Mouse (Mus musculus) heart, embryonic 14.5 days (tissue): ENCODE data around the gene Srek1ip1. TPM values are rescaled to one million over a fixed set of nuclear protein-coding genes. Genes with fewer than 3 reads are reported as not detected.

Experiments used
- ATAC-seq: fragments of 200-750 bp; cut with Nextera tagmentation; 2 replicates; pipeline ENCODE4 v1.8.0; 2017; ENCODE audit warnings: low read depth, moderate TSS enrichment; ENCODE audit not compliant: insufficient number of reproducible peaks, insufficient read depth, low FRiP score
- H3K27ac ChIP-seq, 2 experiments: fragments of 200-500 bp in 1 of 2; fragments of 300-500 bp in 1 of 2; sonication (generic) in 1 of 2; replicated peaks in 1 of 2; 2 replicates each; pipeline ENCODE4 v1.5.1; 2012 to 2014; ENCODE audit warnings: low read depth in 2 of 2, low read length in 2 of 2, control low read depth in 1 of 2, mild to moderate bottlenecking in 1 of 2, mixed read lengths in 1 of 2; ENCODE audit not compliant: control insufficient read depth in 1 of 2, insufficient read depth in 1 of 2
- H3K27me3 ChIP-seq: fragments of 300-500 bp; sonication (generic); 2 replicates; pipeline ENCODE4 v1.6.1; 2014; ENCODE audit warnings: mild to moderate bottlenecking, low read length, control low read depth; ENCODE audit not compliant: control insufficient read depth, insufficient read depth
- H3K36me3 ChIP-seq: fragments of 300-500 bp; sonication (generic); 2 replicates; pipeline ENCODE4 v1.6.1; 2014; ENCODE audit warnings: mild to moderate bottlenecking, control low read depth, low read length, mixed read lengths; ENCODE audit not compliant: control insufficient read depth, insufficient read depth
- H3K4me1 ChIP-seq, 2 experiments: fragments of 200-500 bp in 1 of 2; fragments of 300-500 bp in 1 of 2; sonication (generic) in 1 of 2; 2 replicates each; pipeline ENCODE4 v1.6.1; 2012 to 2014; ENCODE audit warnings: low read length in 2 of 2, control low read depth in 1 of 2, mixed read lengths in 1 of 2; ENCODE audit not compliant: control insufficient read depth in 2 of 2, insufficient read depth in 2 of 2
- H3K4me2 ChIP-seq: fragments of 300-500 bp; sonication (generic); 2 replicates; pipeline ENCODE4 v1.6.1; 2014; ENCODE audit warnings: mild to moderate bottlenecking, low read length
- H3K4me3 ChIP-seq, 2 experiments: fragments of 200-500 bp in 1 of 2; fragments of 300-500 bp in 1 of 2; sonication (generic) in 1 of 2; 2 replicates each; pipeline ENCODE4 v1.5.1; 2012 to 2014; ENCODE audit warnings: low read length in 2 of 2, mild to moderate bottlenecking in 2 of 2, control low read depth in 1 of 2, low read depth in 1 of 2, moderate library complexity in 1 of 2; ENCODE audit not compliant: control insufficient read depth in 1 of 2, insufficient read depth in 1 of 2
- H3K9ac ChIP-seq: fragments of 300-500 bp; sonication (generic); 2 replicates; pipeline ENCODE4 v1.6.1; 2014; ENCODE audit warnings: mild to moderate bottlenecking, low read length
- H3K9me3 ChIP-seq: fragments of 300-500 bp; sonication (generic); 2 replicates; pipeline ENCODE4 v1.6.1; 2016; ENCODE audit warnings: low read length, control low read depth; ENCODE audit not compliant: control insufficient read depth
- WGBS: fragments of 180-500 bp; shearing (Covaris S2); extraction: QIAGEN DNeasy Blood & Tissue Kit; methylation state at CpG from one replicate; pipeline ENCODE4 v1.1.7; 2014; 5-methylcytosine and 5-hydroxymethylcytosine counted together
- polyA plus RNA-seq: library from polyadenylated mRNA; unstranded; fragments of >200 nt; fragmentation: Nextera tagmentation; extraction: Ambion mirVana; gene quantifications from 2 replicates; pipeline ENCODE4 v1.2.1, GENCODE M21; 2014

Gene Srek1ip1
- polyA plus RNA-seq, 1 experiment from 2014 or later = 18.5 TPM

GRCm38 (mm10) chr13:104789663-104790062, 2.6 kb upstream of the Srek1ip1 start:
- no peaks in the 10 kb centered on the region for H3K4me1 ChIP-seq
- ATAC-seq = no peak
- WGBS = 11% methylated on average over 2 of the region's 2 CpGs
- H3K4me2 ChIP-seq = no peak overlapping the region
- H3K27me3 ChIP-seq = no peaks in the 10 kb centered on the region
- H3K4me3 ChIP-seq = no peak overlapping the region
- no peaks in the 10 kb centered on the region for H3K9me3 ChIP-seq
- peaks cover 26% of the 10 kb centered on the region for H3K36me3 ChIP-seq
- H3K27ac ChIP-seq = no peak overlapping the region
- no peak overlapping the region for H3K9ac ChIP-seq

GRCm38 (mm10) chr13:104794421-104794820, 2.1 kb downstream of the Srek1ip1 start:
- Histone ChIP-seq H3K4me3 (no peak overlapping the region), H3K27ac (no peak overlapping the region), H3K36me3 (peaks cover 44% of the 10 kb centered on the region), H3K4me1 (no peaks in the 10 kb centered on the region), H3K27me3 (no peaks in the 10 kb centered on the region), H3K9me3 (no peaks in the 10 kb centered on the region), H3K4me2 (no peak overlapping the region), H3K9ac (no peak overlapping the region)
- no peak for ATAC-seq
- 81% methylated on average over 3 of the region's 3 CpGs for WGBS

- Histone ChIP-seq H3K9me3 (no peaks in the 10 kb centered on the region), H3K27ac (no peak overlapping the region), H3K27me3 (no peaks in the 10 kb centered on the region), H3K4me1 (no peaks in the 10 kb centered on the region), H3K4me3 (no peak overlapping the region), H3K9ac (no peak overlapping the region), H3K36me3 (peaks cover 59% of the 10 kb centered on the region), H3K4me2 (no peak overlapping the region)
- 92% methylated on average over 8 of the region's 8 CpGs for WGBS
- no peak for ATAC-seq
Observed at GRCm38 (mm10) chr13:104799067-104799466, 6.8 kb downstream of the Srek1ip1 start.

- Histone ChIP-seq H3K4me1 (no peaks in the 10 kb centered on the region), H3K27ac (no peak overlapping the region), H3K9me3 (no peaks in the 10 kb centered on the region), H3K4me3 (no peak overlapping the region), H3K36me3 (peaks cover 60% of the 10 kb centered on the region), H3K27me3 (no peaks in the 10 kb centered on the region), H3K4me2 (no peak overlapping the region), H3K9ac (no peak overlapping the region)
- no peak for ATAC-seq
- WGBS = 76% methylated on average over 7 of the region's 7 CpGs
Observed at GRCm38 (mm10) chr13:104799566-104800182, 7.4 kb downstream of the Srek1ip1 start.

- peaks cover 65% of the 10 kb centered on the region for H3K36me3 ChIP-seq
- H3K9me3 ChIP-seq = no peaks in the 10 kb centered on the region
- no peak for ATAC-seq
- 47% methylated on average over 3 of the region's 3 CpGs for WGBS
- no peak overlapping the region for H3K9ac ChIP-seq
- no peaks in the 10 kb centered on the region for H3K27me3 ChIP-seq
- no peaks in the 10 kb centered on the region for H3K4me1 ChIP-seq
- H3K4me2 ChIP-seq = no peak overlapping the region
- H3K27ac ChIP-seq = no peak overlapping the region
- no peak overlapping the region for H3K4me3 ChIP-seq
Observed at GRCm38 (mm10) chr13:104805681-104806080, 13.4 kb downstream of the Srek1ip1 start.

GRCm38 (mm10) chr13:104816270-104816634, 24.0 kb downstream of the Srek1ip1 start:
- H3K27me3 ChIP-seq = no peaks in the 10 kb centered on the region
- 7% methylated on average over 8 of the region's 8 CpGs for WGBS
- H3K27ac ChIP-seq = no peak overlapping the region
- H3K9ac ChIP-seq = peak overlapping the region; percentile 88
- peaks cover 19% of the 10 kb centered on the region; the same call in 1 of the 2 replicates for H3K36me3 ChIP-seq
- ATAC-seq = no peak
- H3K4me1 ChIP-seq = peaks cover 0 to 12% of the 10 kb centered on the region in 2 experiments; a peak in 2 of 4 replicates
- H3K4me2 ChIP-seq = peak overlapping the region; percentile 80
- H3K9me3 ChIP-seq = no peaks in the 10 kb centered on the region
- H3K4me3 ChIP-seq = peak overlapping the region; percentile 80 to 92

GRCm38 (mm10) chr13:104816635-104817571, 24.6 kb downstream of the Srek1ip1 start, which contains the start of gene Cwc27:
Gene Cwc27, minus strand, starts transcription at chr13:104817142.
- under 1% methylated on average over 50 of the region's 50 CpGs for WGBS
- Histone ChIP-seq H3K4me3 (peak within 1 kb of the TSS; percentile 80 to 92), H3K27ac (peak within 1 kb of the TSS; percentile 76 to 83), H3K9me3 (no peaks in the 10 kb centered on the region), H3K36me3 (peaks cover 21% of the 10 kb centered on the region; the same call in 1 of the 2 replicates), H3K4me1 (peaks cover 0 to 12% of the 10 kb centered on the region in 2 experiments; a peak in 2 of 4 replicates), H3K27me3 (no peaks in the 10 kb centered on the region), H3K4me2 (peak within 1 kb of the TSS; percentile 80), H3K9ac (peak within 1 kb of the TSS; percentile 88)
- ATAC-seq = peak; percentile 91
